Mouse (Mus musculus): ENCODE measurements at regions not wholly inside any gene's neighbourhood (a gene's known extent, or its start where the extent isn't known, plus 50 kb on each side); places are given as distances from the start of the nearest gene placed in this dataset.

- TF ChIP-seq POLR2A (IDR thresholded peaks at IDR 0.05; ENCODE audit: control insufficient read depth, low read depth, low read length) (no peak), CTCF (IDR thresholded peaks at IDR 0.05; ENCODE audit: control insufficient read depth, insufficient read depth, insufficient replicate concordance, low read depth, low read length) (no peak)
Measured at GRCm38 (mm10) chr7:138758386-138758785, 87.5 kb upstream of the Ppp2r2d start.
